Mouse (Mus musculus): Measurements from ENCODE around the gene Olfr92. TPM values are rescaled to one million over a fixed set of nuclear protein-coding genes. Genes with fewer than 3 reads are reported as not detected.

Gene Olfr92
- total and polyA plus RNA-seq, 2 experiments from 2014 or later = not detected

DNA sequence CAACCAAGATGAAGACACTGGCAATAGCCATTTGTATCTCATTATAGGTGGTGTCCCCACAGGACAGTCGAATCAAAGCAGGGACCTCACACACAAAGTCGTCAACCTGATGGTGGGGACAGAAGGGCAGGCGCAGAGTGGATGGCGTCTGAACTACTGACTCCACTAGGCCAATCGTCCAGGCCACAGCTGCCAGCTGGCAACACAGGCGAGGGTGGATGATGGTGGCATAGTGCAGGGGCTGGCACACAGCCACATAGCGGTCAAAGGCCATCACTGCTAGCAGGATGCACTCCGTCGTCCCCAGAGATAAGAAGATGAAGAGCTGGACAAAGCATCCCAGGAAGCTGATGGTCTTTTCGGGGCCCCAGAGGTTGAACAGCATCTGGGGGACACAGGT lies 34.3 kb downstream of the Olfr92 start:
- Histone ChIP-seq H3K27ac (no peak overlapping the region), H3K9me3 (ENCODE audit: low read length) (no peaks in the 10 kb centered on the region), H3K4me2 (ENCODE audit: low read depth, low read length) (no peak overlapping the region), H3K36me3 (ENCODE audit: insufficient read depth, low read length) (no peaks in the 10 kb centered on the region), H3K9ac (replicated peaks; ENCODE audit: low read length) (no peak overlapping the region), H3K4me3 (ENCODE audit: low read length) (no peak overlapping the region), H3K27me3 (ENCODE audit: insufficient read depth, low read length) (no peaks in the 10 kb centered on the region), H3K4me1 (ENCODE audit: insufficient read depth, low read length) (no peaks in the 10 kb centered on the region)
- no peak for ATAC-seq
- WGBS = 72% methylated on average over 10 of the region's 10 CpGs
- no peak for DNase-seq (ENCODE audit: low spot score)
- TF ChIP-seq CTCF (IDR thresholded peaks at IDR 0.05; ENCODE audit: low read depth) = no peak

DNA sequence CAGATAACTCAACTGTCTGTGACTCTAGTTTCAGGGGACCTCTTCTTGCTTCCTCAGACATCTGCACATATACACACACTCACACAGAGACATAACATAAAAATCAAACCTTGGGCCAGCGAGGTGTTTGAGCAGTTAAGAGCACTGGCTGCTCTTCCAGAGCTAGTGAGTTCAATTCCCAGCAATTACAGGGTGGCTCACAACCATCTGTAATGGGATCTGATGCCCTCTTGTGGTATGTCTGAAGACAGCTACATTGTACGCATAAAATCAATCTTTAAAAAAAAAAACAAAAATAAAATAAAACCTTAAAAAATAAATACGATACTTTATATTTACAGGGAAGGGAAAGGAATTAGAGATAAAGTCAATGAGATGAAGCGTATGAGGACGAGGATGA lies 35.3 kb downstream of the Olfr92 start:
- no peak overlapping the region for H3K4me2 ChIP-seq (ENCODE audit: low read depth, low read length)
- no peaks in the 10 kb centered on the region for H3K36me3 ChIP-seq (ENCODE audit: insufficient read depth, low read length)
- H3K27me3 ChIP-seq (ENCODE audit: insufficient read depth, low read length) = no peaks in the 10 kb centered on the region
- H3K9me3 ChIP-seq (ENCODE audit: low read length) = no peaks in the 10 kb centered on the region
- no peak overlapping the region for H3K9ac ChIP-seq (replicated peaks; ENCODE audit: low read length)
- DNase-seq (ENCODE audit: low spot score) (no peak), ATAC-seq (no peak)
- H3K4me3 ChIP-seq (ENCODE audit: low read length) = no peak overlapping the region
- H3K27ac ChIP-seq = no peak overlapping the region
- no peaks in the 10 kb centered on the region; the same call in 1 of the 2 replicates for H3K4me1 ChIP-seq (ENCODE audit: insufficient read depth, low read length)
- peak; percentile 59 for TF ChIP-seq CTCF (IDR thresholded peaks at IDR 0.05; ENCODE audit: low read depth)
- 63% methylated on average over 5 of the region's 5 CpGs for WGBS

GRCm38 (mm10) chr17:37083327-37083726 lies 36.6 kb downstream of the Olfr92 start:
- Histone ChIP-seq H3K4me1 (ENCODE audit: insufficient read depth, low read length) (no peaks in the 10 kb centered on the region; the same call in none of the 2 replicates), H3K9ac (replicated peaks; ENCODE audit: low read length) (no peak overlapping the region), H3K9me3 (ENCODE audit: low read length) (no peaks in the 10 kb centered on the region), H3K4me2 (ENCODE audit: low read depth, low read length) (no peak overlapping the region), H3K27me3 (ENCODE audit: insufficient read depth, low read length) (no peaks in the 10 kb centered on the region), H3K36me3 (ENCODE audit: insufficient read depth, low read length) (no peaks in the 10 kb centered on the region), H3K27ac (no peak overlapping the region), H3K4me3 (ENCODE audit: low read length) (no peak overlapping the region)
- ATAC-seq (peak; percentile 73), DNase-seq (ENCODE audit: low spot score) (peak; percentile 87)
- WGBS = 5% methylated on average over 8 of the region's 8 CpGs
- peak; percentile 92 for TF ChIP-seq CTCF (IDR thresholded peaks at IDR 0.05; ENCODE audit: low read depth)

- H3K4me1 ChIP-seq (ENCODE audit: insufficient read depth, low read length) = no peaks in the 10 kb centered on the region; the same call in none of the 2 replicates
- peaks cover under 1% of the 10 kb centered on the region; the same call in 1 of the 2 replicates for H3K36me3 ChIP-seq (ENCODE audit: insufficient read depth, low read length)
- ATAC-seq (peak; percentile 3; the same call in 1 of the 2 replicates), DNase-seq (ENCODE audit: low spot score) (no peak)
- 86% methylated on average over 4 of the region's 4 CpGs for WGBS
- no peaks in the 10 kb centered on the region for H3K9me3 ChIP-seq (ENCODE audit: low read length)
- H3K27me3 ChIP-seq (ENCODE audit: insufficient read depth, low read length) = no peaks in the 10 kb centered on the region
- no peak overlapping the region for H3K9ac ChIP-seq (replicated peaks; ENCODE audit: low read length)
- TF ChIP-seq CTCF (IDR thresholded peaks at IDR 0.05; ENCODE audit: low read depth) = no peak
- H3K4me3 ChIP-seq (ENCODE audit: low read length) = no peak overlapping the region
- no peak overlapping the region for H3K4me2 ChIP-seq (ENCODE audit: low read depth, low read length)
- H3K27ac ChIP-seq = no peak overlapping the region
Observed at GRCm38 (mm10) chr17:37081659-37082058, 38.2 kb downstream of the Olfr92 start.

- 27% methylated on average over 5 of the region's 5 CpGs for WGBS
- no peak overlapping the region for H3K4me2 ChIP-seq (ENCODE audit: low read depth, low read length)
- no peaks in the 10 kb centered on the region for H3K27me3 ChIP-seq (ENCODE audit: insufficient read depth, low read length)
- no peak overlapping the region for H3K27ac ChIP-seq
- no peak for TF ChIP-seq CTCF (IDR thresholded peaks at IDR 0.05; ENCODE audit: low read depth)
- ATAC-seq = no peak
- H3K36me3 ChIP-seq (ENCODE audit: insufficient read depth, low read length) = peaks cover 7% of the 10 kb centered on the region
- no peak for DNase-seq (ENCODE audit: low spot score)
- no peaks in the 10 kb centered on the region for H3K9me3 ChIP-seq (ENCODE audit: low read length)
- H3K4me1 ChIP-seq (ENCODE audit: insufficient read depth, low read length) = no peaks in the 10 kb centered on the region; the same call in none of the 2 replicates
- H3K4me3 ChIP-seq (ENCODE audit: low read length) = no peak overlapping the region
- no peak overlapping the region for H3K9ac ChIP-seq (replicated peaks; ENCODE audit: low read length)
Observed at GRCm38 (mm10) chr17:37080119-37080518, 39.8 kb downstream of the Olfr92 start.

DNA sequence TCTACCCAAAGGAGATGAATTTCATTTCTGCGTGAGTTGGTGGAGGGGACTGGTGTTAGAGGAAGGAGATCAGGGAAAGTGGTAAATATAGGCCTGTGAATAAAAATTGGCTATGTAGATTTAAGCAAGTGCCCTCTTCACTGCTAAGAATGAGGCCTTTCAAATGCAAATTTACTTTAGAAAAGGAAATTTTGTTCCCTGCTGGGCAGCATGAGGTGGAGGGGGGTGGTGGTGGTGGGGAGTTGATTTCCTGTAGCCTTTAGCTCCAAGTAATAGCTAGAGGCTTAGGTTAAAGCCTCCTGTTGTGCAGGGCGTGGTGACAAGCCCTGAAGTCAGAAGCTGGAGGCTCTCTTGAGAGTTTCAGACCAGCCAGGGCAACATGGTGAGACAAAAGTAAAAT lies 40.9 kb downstream of the Olfr92 start:
- Histone ChIP-seq H3K9ac (replicated peaks; ENCODE audit: low read length) (no peak overlapping the region), H3K36me3 (ENCODE audit: insufficient read depth, low read length) (peaks cover 18% of the 10 kb centered on the region), H3K9me3 (ENCODE audit: low read length) (no peaks in the 10 kb centered on the region), H3K4me3 (ENCODE audit: low read length) (no peak overlapping the region), H3K4me1 (ENCODE audit: insufficient read depth, low read length) (no peaks in the 10 kb centered on the region; the same call in none of the 2 replicates), H3K27ac (no peak overlapping the region; the same call in 1 of the 2 replicates), H3K4me2 (ENCODE audit: low read depth, low read length) (no peak overlapping the region), H3K27me3 (ENCODE audit: insufficient read depth, low read length) (no peaks in the 10 kb centered on the region)
- no peak for TF ChIP-seq CTCF (IDR thresholded peaks at IDR 0.05; ENCODE audit: low read depth)
- ATAC-seq (peak; percentile 30; the same call in 1 of the 2 replicates), DNase-seq (ENCODE audit: low spot score) (no peak)
- 8% methylated on average over 2 of the region's 2 CpGs for WGBS

GRCm38 (mm10) chr17:37078193-37078592 lies 41.7 kb downstream of the Olfr92 start:
- ATAC-seq (no peak), DNase-seq (ENCODE audit: low spot score) (no peak)
- no peak overlapping the region for H3K4me3 ChIP-seq (ENCODE audit: low read length)
- H3K9ac ChIP-seq (replicated peaks; ENCODE audit: low read length) = no peak overlapping the region
- no peaks in the 10 kb centered on the region; the same call in none of the 2 replicates for H3K4me1 ChIP-seq (ENCODE audit: insufficient read depth, low read length)
- no peak overlapping the region for H3K27ac ChIP-seq
- H3K9me3 ChIP-seq (ENCODE audit: low read length) = no peaks in the 10 kb centered on the region
- 24% methylated on average over 1 of the region's 1 CpGs for WGBS
- H3K27me3 ChIP-seq (ENCODE audit: insufficient read depth, low read length) = no peaks in the 10 kb centered on the region
- H3K36me3 ChIP-seq (ENCODE audit: insufficient read depth, low read length) = peaks cover 26% of the 10 kb centered on the region
- H3K4me2 ChIP-seq (ENCODE audit: low read depth, low read length) = no peak overlapping the region
- no peak for TF ChIP-seq CTCF (IDR thresholded peaks at IDR 0.05; ENCODE audit: low read depth)
